19 mouse cellular contexts compared by ENCODE assay signal in the genomic region with DNA sequence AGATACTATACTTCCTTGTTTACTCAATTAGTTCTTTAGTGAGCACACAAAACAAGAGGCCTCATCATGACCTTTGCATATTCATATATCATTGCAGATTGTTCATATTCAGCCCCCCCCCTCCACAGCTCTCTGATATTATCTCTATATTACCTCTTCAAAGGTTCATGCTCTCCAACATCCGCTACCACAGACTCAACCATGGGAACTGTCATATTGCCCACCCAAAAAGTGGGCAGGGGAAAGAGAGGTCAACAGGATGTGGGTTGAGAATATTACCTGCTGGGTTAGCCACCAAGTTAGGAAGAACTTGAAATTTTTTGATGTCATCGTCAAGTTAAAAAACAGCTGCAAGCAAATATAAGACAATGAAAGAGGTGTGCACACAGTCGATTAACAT. TPM values are rescaled to one million over a fixed set of nuclear protein-coding genes. Genes with fewer than 3 reads are reported as not detected.
A peak's percentile ranks its signal among the peaks of the same experiment; 100 is the strongest.
DNase-seq lines count a peak whose midpoint lies in the region; ATAC-seq lines count a peak whose summit lies in the region.
"Not testable (repeated sequence)": the region's sequence is repeated elsewhere in the genome, so short reads cannot be mapped to it uniquely, and the experiment has no call there.
"Had no signal": no experiment of that assay in that cellular context is flagged by ENCODE, and none has a peak within 500 bp of the region (broad histone marks: within the 10 kb centered on the region; RNA-seq: fewer than 3 reads in every experiment).

No protein-coding gene starts in this region.

- H3K9me3 ChIP-seq in heart, embryonic 16.5 days (replicated peaks; ENCODE audit: control insufficient read depth, low read length), result not testable (repeated sequence)

- ATAC-seq in heart, embryonic 16.5 days (replicated peaks; ENCODE audit: extremely low read depth, insufficient read depth, low FRiP score), result peak; percentile 45; the same call in 1 of the 2 replicates
- peak; percentile 84 for ATAC-seq in inflammation-experienced regulatory T-cells, adult 6 months
- ATAC-seq in neutrophil, adult 5-6 weeks (ENCODE audit: extremely low read depth, insufficient number of reproducible peaks, low FRiP score, poor library complexity, severe bottlenecking), result peak; percentile 37; the same call in 1 of the 2 replicates

- H3K4me3 ChIP-seq in heart, embryonic 16.5 days (ENCODE audit: low read length), result not testable (repeated sequence)

- not testable (repeated sequence) for H3K4me1 ChIP-seq in heart, embryonic 16.5 days (ENCODE audit: control insufficient read depth, insufficient read depth, low read length)

- DNase-seq in CD4-positive, CD25-positive, alpha-beta regulatory T cell, adult 2 months (ENCODE audit: low read depth, low spot score), result peak; percentile 79
- peak; percentile 81 for DNase-seq in T-cell, adult 2 months (ENCODE audit: low spot score)
- peak; percentile 55 for DNase-seq in naive thymus-derived CD4-positive, alpha-beta T cell, adult 2 months (ENCODE audit: low read depth)

- H3K27ac ChIP-seq in heart, embryonic 16.5 days (ENCODE audit: low read length), result not testable (repeated sequence)

- not testable (repeated sequence) for H3K9ac ChIP-seq in heart, embryonic 16.5 days (ENCODE audit: low read length)

- 80% methylated on average over 3 of the region's 3 CpGs for WGBS in heart, embryonic 16.5 days

- not testable (repeated sequence) for H3K36me3 ChIP-seq in heart, embryonic 16.5 days (ENCODE audit: control insufficient read depth, insufficient read depth)

- H3K27me3 ChIP-seq in heart, embryonic 16.5 days (ENCODE audit: control insufficient read depth, insufficient read depth, low read length), result not testable (repeated sequence)

- H3K4me2 ChIP-seq in heart, embryonic 16.5 days (ENCODE audit: low read depth, low read length), result not testable (repeated sequence)

RNA-seq across cellular contexts. Expression of gene Art2b, which starts 29.9 kb away (rescaled TPM):
- 0.07 TPM in 1 of 2 replicates, not detected in the other for polyA plus RNA-seq in heart, embryonic 16.5 days (2015; fragmentation: Nextera tagmentation; extraction: Ambion mirVana)
- 100 to 1,000 TPM in 2 of 3 experiments, 10 to 100 TPM in 1; 72.4 to 156 (median 144) TPM for polyA plus RNA-seq in inflammation-experienced regulatory T-cells, adult 6 months (2017; shearing (Covaris generic))
- total RNA-seq in neutrophil, adult 5-6 weeks (2017), result 6.9 and 9.2 TPM in 2 replicates
- total RNA-seq: adrenal gland, postnatal 36 days; CH12.LX; forebrain, postnatal 0 days; G1E had no signal
- polyA plus RNA-seq: C2C12; cerebellum, adult 2 months; embryonic facial prominence, embryonic 10.5 days; embryonic facial prominence, embryonic 12.5 days; embryonic facial prominence, embryonic 14.5 days; forebrain, embryonic 11.5 days; forebrain, embryonic 13.5 days; forebrain, embryonic 15.5 days; forebrain, postnatal 0 days; G1E; Patski had no signal

Comparison
In these comparisons a context has a peak if more than half of its experiments do, and no peak if none do; other contexts are left out.
1. RNA of gene Art2b, which starts 29.9 kb away (polyA plus RNA-seq): 72.4 to 156 TPM in inflammation-experienced regulatory T-cells, adult 6 months; 0.07 TPM in heart, embryonic 16.5 days; every median in the first group is over 10 times any median in the second.
2. Peak in every context shown above with its lines, with median percentiles within 50 percentile points of each other: DNase-seq and ATAC-seq.